Mouse (Mus musculus) lung, adult 2 months (tissue): Measurements from ENCODE around the gene Medag. TPM values are rescaled to one million over a fixed set of nuclear protein-coding genes. Genes with fewer than 3 reads are reported as not detected.

Experiments used
- DNase-seq: peaks from one replicate; pipeline ENCODE4 v3.0.0; 2022
- H3K4me1 ChIP-seq: fragments of 200-500 bp; 2 replicates; pipeline ENCODE4 v1.6.1; 2011; ENCODE audit warnings: low read length; ENCODE audit not compliant: control insufficient read depth, insufficient read depth
- H3K4me3 ChIP-seq: fragments of 200-500 bp; replicated peaks from 2 replicates; pipeline ENCODE3; 2011; ENCODE audit warnings: low read depth, mild to moderate bottlenecking, control low read depth, low read length; ENCODE audit errors: extremely low read depth
- CTCF ChIP-seq: fragments of 200-500 bp; IDR thresholded peaks from 2 replicates; pipeline ENCODE4 v1.5.1; 2011; ENCODE audit warnings: mild to moderate bottlenecking, low read length, control low read depth; ENCODE audit not compliant: insufficient read depth
- POLR2A ChIP-seq: fragments of 200-500 bp; IDR thresholded peaks from 2 replicates; pipeline ENCODE4 v1.6.1; 2011; ENCODE audit warnings: low read depth, mild to moderate bottlenecking, control low read depth, low read length, borderline replicate concordance; ENCODE audit errors: extremely low read depth
- WGBS: fragments of 180-500 bp; shearing (Covaris S2); methylation state at CpG from one replicate; pipeline ENCODE4 v1.1.7; 2018; 5-methylcytosine and 5-hydroxymethylcytosine counted together
- polyA plus RNA-seq: library from polyadenylated mRNA; depleted of rRNA; stranded (reverse); fragments of >200 nt; gene quantifications from 2 replicates; pipeline ENCODE4 v1.2.3, GENCODE M21; 2012

Medag gene
- polyA plus RNA-seq, 1 experiment: 5.2 TPM

- DNase-seq: no peak
- 88% methylated on average over 7 of the region's 7 CpGs for WGBS
Observed at GRCm38 (mm10) chr5:149401446-149401975, 10.0 kb upstream of the Medag start.

DNA sequence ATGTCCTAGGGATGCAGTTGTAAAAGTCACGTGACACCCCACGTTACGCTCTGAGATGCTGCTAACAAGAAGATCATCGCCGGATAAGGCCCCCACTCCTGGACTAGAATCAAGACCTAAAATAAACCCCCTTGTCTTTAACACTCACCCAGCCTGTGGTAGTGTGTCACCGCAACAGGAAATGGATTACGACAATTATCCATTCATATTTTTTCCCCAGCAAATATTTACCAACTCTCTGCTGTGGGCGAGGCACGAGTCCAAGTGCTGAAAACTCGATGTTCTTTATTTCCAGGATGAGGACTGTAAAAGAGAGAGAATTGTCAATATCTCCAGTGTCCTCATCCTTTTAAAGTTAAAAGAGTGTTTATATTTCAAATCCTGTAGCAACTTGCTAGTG is 9.5 kb upstream of the Medag start:
- H3K4me1 ChIP-seq: no peaks in the 10 kb centered on the region
- TF ChIP-seq CTCF (no peak), POLR2A (no peak)
- DNase-seq: no peak
- WGBS: 37% methylated on average over 10 of the region's 10 CpGs
- no peak overlapping the region for H3K4me3 ChIP-seq

More at GRCm38 (mm10) chr5:149401446-149401975, 10.0 kb upstream of the Medag start:
- Histone ChIP-seq H3K4me3 (no peak overlapping the region), H3K4me1 (no peaks in the 10 kb centered on the region)
- TF ChIP-seq CTCF (no peak), POLR2A (no peak)

DNA sequence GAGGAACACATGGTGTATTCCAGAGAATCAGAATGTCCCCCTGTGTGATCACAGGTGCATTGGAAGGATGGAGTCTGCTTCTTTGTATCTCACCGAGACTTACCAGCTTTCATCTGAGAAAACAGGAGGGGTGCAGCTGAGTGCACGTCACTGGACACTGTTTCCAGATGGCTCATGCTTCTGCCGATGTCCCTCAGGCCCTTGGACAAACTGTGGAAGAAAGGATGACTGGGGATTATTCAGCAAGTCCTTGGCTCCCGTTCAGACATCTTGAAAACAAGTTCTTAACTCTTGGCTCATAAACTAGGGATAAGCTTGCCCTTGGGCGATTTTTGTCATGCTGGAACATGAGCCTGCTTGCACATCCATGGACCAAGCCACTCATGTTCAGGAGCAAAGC is 8.2 kb upstream of the Medag start:
- DNase-seq: no peak
- Histone ChIP-seq H3K4me1 (no peaks in the 10 kb centered on the region), H3K4me3 (no peak overlapping the region)
- 60% methylated on average over 5 of the region's 5 CpGs for WGBS
- TF ChIP-seq CTCF: no peak
- TF ChIP-seq POLR2A: no peak

GRCm38 (mm10) chr5:149404710-149405109 is 6.8 kb upstream of the Medag start:
- no peaks in the 10 kb centered on the region for H3K4me1 ChIP-seq
- no peak for DNase-seq
- TF ChIP-seq POLR2A: no peak
- no peak for TF ChIP-seq CTCF
- no peak overlapping the region for H3K4me3 ChIP-seq
- WGBS: 81% methylated on average over 5 of the region's 5 CpGs

- no peak for TF ChIP-seq POLR2A
- no peak for TF ChIP-seq CTCF
- Histone ChIP-seq H3K4me1 (no peaks in the 10 kb centered on the region; the same call in 1 of the 2 replicates), H3K4me3 (no peak overlapping the region)
- no peak for DNase-seq
- WGBS: 82% methylated on average over 8 of the region's 8 CpGs
Observed at GRCm38 (mm10) chr5:149406791-149407276, 4.7 kb upstream of the Medag start.

DNA sequence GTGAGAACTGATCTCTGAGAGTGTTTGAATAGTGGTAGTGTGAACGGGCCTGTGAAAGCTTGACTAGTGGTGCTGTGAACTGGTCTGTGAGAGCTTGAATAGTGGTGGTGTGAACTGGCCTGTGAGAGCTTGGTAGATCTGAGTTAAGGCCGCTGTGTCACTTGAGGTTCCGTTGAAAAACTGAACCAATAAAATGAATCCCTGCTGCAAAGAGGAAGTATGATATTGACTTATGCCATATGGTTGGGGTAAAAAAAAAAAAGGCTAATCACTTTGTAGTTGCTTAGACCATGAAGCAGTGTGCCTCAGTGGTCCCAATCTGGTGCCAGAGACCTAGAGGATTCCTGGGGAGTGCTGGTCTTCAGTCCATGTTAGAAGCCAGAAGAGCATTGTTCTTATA is 2.0 kb upstream of the Medag start:
- Histone ChIP-seq H3K4me1 (peaks cover 2% of the 10 kb centered on the region; the same call in 1 of the 2 replicates), H3K4me3 (no peak overlapping the region)
- no peak for TF ChIP-seq CTCF
- 81% methylated on average over 3 of the region's 3 CpGs for WGBS
- no peak for DNase-seq

DNA sequence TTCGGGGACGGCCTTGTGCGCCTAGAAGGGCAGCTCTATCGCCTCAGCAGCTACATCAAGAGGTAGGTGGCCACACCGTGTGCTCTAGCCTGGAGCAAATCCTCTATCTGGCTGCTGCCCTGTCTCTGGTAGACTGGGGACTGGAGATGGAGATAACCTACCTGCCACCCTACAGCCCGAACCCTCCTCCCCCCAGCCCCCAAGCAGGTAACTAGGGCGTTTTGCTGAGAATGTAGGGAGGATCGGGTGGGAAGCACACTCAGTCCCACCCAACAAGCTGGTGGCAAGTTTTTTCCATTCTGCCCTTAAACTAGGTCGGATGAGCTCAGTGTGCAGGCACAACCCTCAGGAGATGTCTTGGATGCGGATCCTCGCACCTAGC is 636 bp downstream of the Medag start:
- H3K4me3 ChIP-seq: peak overlapping the region; percentile 78
- TF ChIP-seq CTCF (no peak), POLR2A (no peak)
- DNase-seq: no peak
- peaks cover 2% of the 10 kb centered on the region; the same call in 1 of the 2 replicates for H3K4me1 ChIP-seq
- WGBS: 40% methylated on average over 11 of the region's 11 CpGs

DNA sequence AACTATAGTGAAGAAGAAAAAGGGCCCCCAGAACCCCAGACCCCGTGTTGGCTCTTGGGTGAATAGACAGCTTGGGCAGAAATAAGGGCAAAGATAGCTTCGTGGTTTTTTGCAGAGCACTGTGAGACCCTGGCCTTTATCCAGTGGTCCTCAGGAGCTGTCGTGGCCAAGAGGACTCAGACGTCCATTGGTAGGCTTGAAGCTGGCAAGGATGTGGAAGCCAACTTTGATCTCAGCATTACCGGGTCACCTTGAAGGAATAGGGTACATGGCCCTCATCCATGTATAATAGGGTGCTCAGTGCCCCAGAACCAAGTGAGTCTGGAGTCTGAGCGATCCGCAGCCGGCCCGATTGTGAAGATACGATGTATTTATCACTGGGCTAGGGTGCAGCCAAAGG is 1.1 kb downstream of the Medag start:
- WGBS: 83% methylated on average over 10 of the region's 10 CpGs
- H3K4me1 ChIP-seq: peaks cover 2% of the 10 kb centered on the region; the same call in 1 of the 2 replicates
- no peak for DNase-seq
- peak overlapping the region; percentile 29 for H3K4me3 ChIP-seq
- TF ChIP-seq POLR2A (no peak), CTCF (no peak)

GRCm38 (mm10) chr5:149414369-149415167 is 3.0 kb downstream of the Medag start:
- no peak for DNase-seq
- TF ChIP-seq POLR2A (no peak), CTCF (no peak)
- WGBS: 49% methylated on average over 9 of the region's 9 CpGs
- Histone ChIP-seq H3K4me3 (no peak overlapping the region), H3K4me1 (peaks cover 2% of the 10 kb centered on the region; the same call in 1 of the 2 replicates)

GRCm38 (mm10) chr5:149417381-149417780 is 5.8 kb downstream of the Medag start:
- TF ChIP-seq POLR2A (no peak), CTCF (peak; percentile 42; the same call in 1 of the 2 replicates)
- 95% methylated on average over 4 of the region's 4 CpGs for WGBS
- DNase-seq: no peak
- H3K4me1 ChIP-seq: no peaks in the 10 kb centered on the region
- no peak overlapping the region for H3K4me3 ChIP-seq
